Mouse (Mus musculus) left cerebral cortex, adult 11 months (tissue): ENCODE data around the gene Gcn1l1.
"Not testable (repeated sequence)": the region's sequence is repeated elsewhere in the genome, so short reads cannot be mapped to it uniquely, and the experiment has no call there.

ENCODE experiments used
- DNase-seq: peaks from one replicate; pipeline ENCODE4 v3.0.0; 2022; ENCODE audit warnings: low spot score

Gene Gcn1l1

GRCm38 (mm10) chr5:115559237-115560101 lies 5.6 kb upstream of the Gcn1l1 start, which contains the start of gene Rplp0:
Gene Rplp0 (plus strand): TSS chr5:115559467.
- peak; percentile 99 for DNase-seq

GRCm38 (mm10) chr5:115560336-115560905 lies 4.6 kb upstream of the Gcn1l1 start:
- DNase-seq = no peak

DNA sequence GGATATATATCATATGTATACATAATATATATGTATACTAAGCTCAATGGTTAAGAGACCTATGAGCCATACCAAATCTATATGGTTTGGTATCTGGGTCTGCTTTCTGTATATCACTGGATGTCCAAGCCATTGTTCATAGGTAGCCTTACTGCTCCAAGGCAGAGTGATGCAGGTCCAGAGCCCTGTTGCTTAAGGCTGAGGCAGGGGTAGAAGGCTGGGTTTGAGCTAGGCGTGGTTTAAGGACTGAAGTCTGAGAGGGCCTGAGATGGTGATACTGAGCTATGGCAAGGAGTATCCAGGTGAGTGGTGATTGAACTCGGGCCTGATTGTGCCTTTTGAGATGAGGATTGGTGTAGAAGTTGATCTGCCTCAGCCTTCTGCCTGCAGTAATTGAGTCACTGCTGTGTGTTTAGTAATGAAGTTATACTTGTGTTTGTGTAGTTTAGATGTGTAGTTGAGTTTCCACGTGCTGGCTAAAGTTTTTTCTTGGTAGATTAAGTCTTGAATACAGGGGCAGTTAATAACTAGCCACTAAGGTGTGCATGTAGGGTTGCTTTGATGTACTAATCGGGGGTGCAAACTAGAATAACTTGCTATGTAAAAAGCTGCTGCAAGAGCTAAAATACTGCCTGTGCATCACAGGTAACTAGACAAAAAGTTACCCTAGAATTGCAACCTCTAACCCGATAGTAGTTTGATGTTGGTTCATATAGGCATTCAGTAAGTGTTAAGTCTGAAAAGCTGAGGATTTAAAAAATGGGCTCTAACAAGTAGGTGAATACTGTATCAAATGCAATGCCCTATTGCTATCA lies 1.1 kb upstream of the Gcn1l1 start:
- no peak for DNase-seq

DNA sequence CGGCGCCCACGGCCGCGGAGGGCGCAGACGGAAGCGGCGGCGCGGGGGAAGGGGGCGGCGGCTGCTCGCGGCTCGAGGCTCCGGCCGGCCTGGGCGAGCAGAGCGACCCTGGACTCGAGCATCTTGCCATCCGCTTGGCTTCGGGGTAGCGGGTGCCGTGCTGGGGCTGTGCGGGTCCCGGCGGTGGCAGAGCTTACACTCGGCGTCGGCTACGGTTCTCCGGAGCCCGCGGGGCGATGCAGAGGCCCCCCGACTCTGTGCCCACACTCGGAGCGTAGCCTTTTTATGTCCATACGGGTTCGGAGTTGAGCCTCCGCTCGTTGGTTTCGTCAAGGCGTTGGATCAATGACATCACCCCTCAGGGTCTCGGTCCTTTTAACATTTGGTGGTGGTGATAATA lies 349 bp downstream of the Gcn1l1 start:
- DNase-seq = no peak

- DNase-seq = no peak
Measured at GRCm38 (mm10) chr5:115568681-115569080, 3.6 kb downstream of the Gcn1l1 start.

DNA sequence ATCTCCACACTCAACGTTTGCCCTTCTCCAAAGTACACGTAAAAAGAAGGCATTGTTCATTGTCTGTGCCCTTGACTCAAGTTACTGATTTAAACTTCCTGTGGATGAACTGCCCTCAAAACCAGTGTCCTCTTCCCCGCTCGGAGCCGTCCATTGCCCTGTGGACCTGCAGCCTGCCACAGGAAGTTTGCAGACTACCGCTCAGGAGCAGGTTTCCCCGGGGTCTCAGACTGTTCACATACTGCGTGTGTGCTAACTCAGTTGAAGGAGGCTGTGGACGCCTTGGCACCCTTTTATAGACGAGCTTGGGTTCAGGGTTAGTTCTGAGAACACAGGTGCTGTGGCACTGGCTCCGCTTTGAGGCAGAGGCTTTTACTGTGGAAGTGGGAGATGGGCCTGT lies 4.3 kb downstream of the Gcn1l1 start:
- DNase-seq = no peak

- DNase-seq = no peak
Measured at GRCm38 (mm10) chr5:115569721-115570120, 4.7 kb downstream of the Gcn1l1 start.

- DNase-seq = peak; percentile 55
Measured at GRCm38 (mm10) chr5:115571086-115571485, 6.0 kb downstream of the Gcn1l1 start.

- DNase-seq = no peak
Measured at GRCm38 (mm10) chr5:115572679-115573535, 7.9 kb downstream of the Gcn1l1 start.

DNA sequence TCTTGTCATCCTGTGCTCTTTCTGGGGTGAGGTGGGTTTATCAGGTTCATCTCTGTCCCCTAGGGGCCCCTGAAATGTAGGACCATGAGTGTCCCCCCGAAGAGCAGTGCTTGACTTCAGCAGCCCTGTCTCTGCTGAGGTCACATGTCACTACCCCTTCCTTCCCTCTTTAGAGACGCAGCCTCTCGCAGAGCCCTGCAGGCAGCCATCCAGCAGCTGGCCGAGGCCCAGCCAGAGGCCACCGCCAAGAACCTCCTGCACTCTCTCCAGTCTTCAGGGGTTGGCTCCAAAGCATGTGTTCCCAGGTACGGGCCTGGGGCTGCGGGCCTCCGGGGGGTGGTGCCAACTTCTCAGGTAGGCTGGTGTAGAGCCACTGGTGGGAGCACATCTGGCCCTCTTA lies 9.9 kb downstream of the Gcn1l1 start:
- DNase-seq = no peak

DNA sequence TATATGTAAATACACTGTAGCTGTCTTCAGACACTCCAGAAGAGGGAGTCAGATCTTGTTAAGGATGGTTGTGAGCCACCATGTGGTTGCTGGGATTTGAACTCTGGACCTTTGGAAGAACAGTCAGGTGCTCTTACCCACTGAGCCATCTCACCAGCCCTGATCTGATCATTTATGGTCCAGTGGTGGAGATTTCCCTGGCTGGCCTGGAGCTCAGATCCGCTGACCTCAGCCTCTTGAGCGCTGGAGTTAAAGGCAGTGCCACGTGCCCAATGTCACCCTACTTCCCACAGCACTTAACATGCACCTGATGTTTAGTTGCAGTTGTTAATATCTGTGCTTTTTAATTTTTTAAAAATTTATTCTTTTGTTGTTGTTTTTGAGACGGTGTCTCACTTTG lies 12.6 kb downstream of the Gcn1l1 start:
- DNase-seq = not testable (repeated sequence)

GRCm38 (mm10) chr5:115578922-115579321 lies 13.9 kb downstream of the Gcn1l1 start:
- no peak for DNase-seq

GRCm38 (mm10) chr5:115579363-115579762 lies 14.3 kb downstream of the Gcn1l1 start:
- no peak for DNase-seq

DNA sequence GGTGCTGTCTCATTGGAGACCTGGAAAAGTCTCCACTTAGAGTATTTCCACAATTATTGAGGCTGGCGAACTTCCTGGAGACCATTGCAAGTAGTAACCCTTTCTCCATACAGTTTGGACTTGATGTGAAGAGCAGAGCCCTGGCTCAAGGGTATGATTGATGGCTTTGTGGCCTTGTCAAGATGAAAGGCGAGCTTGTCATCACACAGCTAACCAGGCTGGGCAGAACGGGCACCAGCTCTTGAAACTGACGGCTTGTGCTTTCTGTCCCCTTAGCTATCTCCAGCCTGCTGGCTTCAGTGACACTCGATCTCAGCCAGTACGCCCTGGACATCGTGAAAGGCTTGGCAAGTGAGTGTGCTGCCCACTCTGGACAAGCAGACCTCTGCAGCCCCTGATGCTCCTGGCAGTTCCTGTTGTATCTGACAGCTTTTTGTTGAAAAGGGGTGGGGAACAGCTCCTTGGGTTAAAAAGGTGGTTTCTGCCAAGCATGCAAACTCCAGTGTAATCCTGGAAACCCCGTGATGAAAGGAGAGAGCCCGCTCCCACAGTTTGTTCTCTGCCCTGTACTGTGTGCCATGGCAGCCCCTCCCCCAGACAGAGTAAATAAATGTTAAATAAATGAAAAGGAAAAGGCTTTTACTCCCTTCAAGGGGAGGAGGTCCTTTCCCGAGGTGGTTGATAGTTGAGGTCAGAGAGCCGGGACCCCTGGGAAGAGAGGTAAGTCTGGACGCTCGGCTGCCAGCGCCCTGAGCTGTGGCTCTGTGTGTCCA lies 15.4 kb downstream of the Gcn1l1 start:
- no peak for DNase-seq

DNA sequence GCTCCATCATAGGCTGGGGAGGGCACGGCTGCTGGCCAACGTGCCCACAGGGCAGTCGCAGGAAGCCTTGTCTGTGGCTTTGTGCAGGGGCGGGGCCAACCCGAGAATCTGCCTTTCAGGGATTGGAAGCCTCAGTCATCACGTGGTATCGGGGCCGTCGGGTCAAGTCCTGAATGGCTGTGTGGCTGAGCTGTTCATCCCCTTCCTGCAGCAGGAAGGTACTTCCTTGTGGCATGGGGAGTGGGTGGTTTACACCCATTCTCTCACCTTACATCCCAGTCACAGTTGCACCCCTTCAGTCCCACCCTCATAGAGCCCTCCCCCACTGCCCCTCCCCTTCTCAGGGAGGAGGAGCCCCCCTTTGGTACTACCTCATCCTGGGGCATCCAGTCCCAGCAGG lies 16.6 kb downstream of the Gcn1l1 start:
- no peak for DNase-seq

DNA sequence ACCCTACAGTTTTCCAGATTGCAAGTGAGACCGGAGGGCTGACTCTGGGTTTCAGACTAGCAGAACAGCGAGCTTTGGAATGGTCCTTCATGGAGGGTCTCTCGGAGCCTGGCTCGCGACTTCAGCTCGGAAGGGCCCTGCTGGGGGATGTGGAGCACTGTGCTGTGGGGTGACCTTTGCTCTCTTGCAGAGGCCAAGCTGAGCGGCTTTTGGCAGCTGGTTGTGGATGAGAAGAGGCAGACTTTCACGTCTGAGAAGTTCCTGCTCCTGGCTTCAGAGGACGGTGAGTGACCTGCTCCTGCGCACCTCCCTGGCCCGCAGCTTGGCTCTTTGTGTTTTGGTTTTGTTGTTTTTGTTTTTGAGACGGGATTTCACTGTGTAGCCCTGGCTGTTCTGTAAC lies 20.6 kb downstream of the Gcn1l1 start:
- DNase-seq = no peak

GRCm38 (mm10) chr5:115586166-115586565 lies 21.1 kb downstream of the Gcn1l1 start:
- DNase-seq = no peak

- DNase-seq = no peak
Measured at GRCm38 (mm10) chr5:115586780-115587179, 21.7 kb downstream of the Gcn1l1 start.

DNA sequence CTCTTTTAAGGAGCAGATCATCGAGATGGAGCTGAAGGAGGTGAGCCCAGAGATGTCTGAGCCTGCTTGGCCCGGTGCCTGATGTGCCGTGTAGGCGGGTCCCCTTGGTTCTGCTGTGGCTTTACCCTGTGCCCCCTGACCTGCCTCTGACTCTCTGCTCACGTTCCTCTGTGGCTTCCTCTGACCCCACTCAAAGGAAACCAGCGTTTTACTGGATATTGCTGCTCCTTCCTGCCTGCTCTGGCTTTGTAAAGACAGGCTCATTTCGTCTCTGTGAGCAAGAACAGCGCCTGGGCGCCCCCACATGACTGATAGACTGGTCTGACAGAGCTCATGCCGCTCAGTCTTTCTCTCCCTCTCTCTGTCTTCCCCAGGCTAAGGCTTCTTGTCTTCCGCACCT lies 26.0 kb downstream of the Gcn1l1 start:
- no peak for DNase-seq

DNA sequence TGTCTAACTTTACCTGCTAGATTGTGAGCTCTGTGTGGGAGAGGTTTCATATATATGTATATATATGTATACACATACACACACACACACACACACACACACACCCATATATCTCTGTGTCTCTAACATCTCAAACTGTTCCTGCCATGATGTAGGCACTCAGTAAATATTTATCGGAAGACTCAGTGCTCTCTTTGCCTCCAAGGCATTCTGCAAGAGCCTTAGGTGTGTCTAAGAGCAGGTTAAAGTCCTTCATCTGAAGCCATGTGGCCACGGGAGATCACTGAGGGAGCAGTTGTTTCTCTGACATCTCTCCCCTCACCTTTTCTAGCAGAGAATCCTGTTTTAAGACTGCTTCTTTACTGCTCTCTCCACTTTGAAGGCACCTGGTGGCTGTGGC lies 26.5 kb downstream of the Gcn1l1 start:
- no peak for DNase-seq

DNA sequence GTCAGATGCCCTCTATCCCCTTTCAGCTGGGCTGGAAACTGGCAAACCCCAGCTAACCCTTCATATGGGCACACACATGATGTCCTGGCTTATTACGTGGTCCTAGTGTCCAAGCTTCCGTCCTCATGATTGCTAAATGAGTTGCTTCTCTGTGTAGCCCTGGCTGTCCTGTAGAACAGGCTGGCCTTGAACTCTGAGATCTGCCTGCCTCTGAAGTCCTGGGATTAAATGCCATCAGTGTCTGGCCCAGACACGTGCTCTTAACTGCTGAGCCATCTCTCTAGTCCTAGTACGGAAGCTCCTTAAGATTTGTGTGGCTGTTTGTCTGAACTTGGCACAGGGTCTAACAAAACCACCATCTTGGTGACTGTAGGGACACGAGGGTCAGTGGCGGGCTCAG lies 38.5 kb downstream of the Gcn1l1 start:
- DNase-seq = no peak
